Mouse (Mus musculus): ENCODE measurements around the gene Utrn.

- TF ChIP-seq POLR2A (IDR thresholded peaks at IDR 0.05; ENCODE audit: insufficient read depth, low read depth, low read length), result no peak
- no peak for TF ChIP-seq EP300 (IDR thresholded peaks at IDR 0.05; ENCODE audit: insufficient read depth, low read depth, low read length)
These were observed 10.1 kb upstream of the Utrn start for GRCm38 (mm10) chr10:12879313-12879695.
